Mouse (Mus musculus): ENCODE results near the gene Nsa2. TPM values are rescaled to one million over a fixed set of nuclear protein-coding genes. Genes with fewer than 3 reads are reported as not detected.

Nsa2 gene
- total and polyA plus RNA-seq, 3 experiments = 126 to 305 (median 159) TPM

DNA sequence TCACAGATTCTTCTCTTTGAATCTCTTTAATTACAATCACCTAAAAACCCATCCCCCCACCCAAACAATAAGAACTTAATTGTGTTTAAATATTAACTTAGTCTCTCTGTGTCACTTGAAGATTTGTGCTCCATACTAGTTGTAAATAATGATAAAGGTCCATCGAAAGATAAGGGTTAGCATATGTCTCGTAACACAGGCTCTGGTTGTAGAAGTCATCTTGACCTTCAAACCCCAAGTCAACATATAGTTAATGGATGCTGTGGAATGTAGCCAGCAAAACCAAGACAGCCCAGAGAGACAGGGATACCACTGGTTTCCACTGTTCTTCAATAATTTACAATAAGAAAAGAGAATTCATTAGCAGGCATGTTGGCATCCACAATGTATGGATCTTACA, 46.4 kb upstream of the Nsa2 start:
- no peaks in the 10 kb centered on the region for H3K9me3 ChIP-seq (replicated peaks; ENCODE audit: low read length)
- H3K79me2 ChIP-seq (replicated peaks; ENCODE audit: control insufficient read depth, extremely low read depth, insufficient read depth, poor library complexity, severe bottlenecking) = no peaks in the 10 kb centered on the region
- no peak overlapping the region for H3K9ac ChIP-seq (ENCODE audit: insufficient read depth, low read depth)
- in situ Hi-C loops (cut with MboI; ENCODE audit: low pct_ligation_motif_present, low pct_unique_long_range_greater_than_20kb, low sequenced_read_pairs) (no loop called here), dilution Hi-C loops (cut with MboI; ENCODE audit: extremely low pct_ligation_motif_present, extremely low pct_unique_long_range_greater_than_20kb, low sequenced_read_pairs) (no loop called here)
- no peaks in the 10 kb centered on the region for H3K27me3 ChIP-seq (replicated peaks)
- H3K4me3 ChIP-seq (replicated peaks in 1 of 3; ENCODE audit: low read depth in 2 of 3, low read length in 2 of 3, poor library complexity in 1 of 3) = no peak overlapping the region
- no peak overlapping the region for H3K27ac ChIP-seq (ENCODE audit: insufficient read depth, low read depth)
- TF ChIP-seq POLR2A (IDR thresholded peaks at IDR 0.05; ENCODE audit: low read depth, low read length) = no peak
- TF ChIP-seq SMC3 (IDR thresholded peaks at IDR 0.05; ENCODE audit: low read depth, low read length) = no peak
- no peak for TF ChIP-seq HCFC1 (IDR thresholded peaks at IDR 0.05; ENCODE audit: low read depth, low read length)
- TF ChIP-seq TBP (conservative IDR thresholded peaks at IDR 0.05; ENCODE audit: low read depth, low read length) = no peak
- H3K36me3 ChIP-seq (replicated peaks in 1 of 2; ENCODE audit: control insufficient read depth in 1 of 2, insufficient read depth in 1 of 2, low read length in 1 of 2) = peaks cover 25 to 70% of the 10 kb centered on the region in 2 experiments
- H3K4me2 ChIP-seq (ENCODE audit: insufficient read depth, low read depth, poor library complexity, severe bottlenecking) = no peak overlapping the region
- DNase-seq (ENCODE audit: extremely low read depth) = no peak
- peaks cover 3 to 27% of the 10 kb centered on the region in 2 experiments for H3K4me1 ChIP-seq (ENCODE audit: control insufficient read depth in 1 of 2, insufficient read depth in 2 of 2)

GRCm38 (mm10) chr13:97182821-97183220, 45.1 kb upstream of the Nsa2 start:
- Histone ChIP-seq H3K9me3 (replicated peaks; ENCODE audit: low read length) (no peaks in the 10 kb centered on the region), H3K4me2 (ENCODE audit: insufficient read depth, low read depth, poor library complexity, severe bottlenecking) (no peak overlapping the region), H3K4me3 (replicated peaks in 1 of 3; ENCODE audit: low read depth in 2 of 3, low read length in 2 of 3, poor library complexity in 1 of 3) (no peak overlapping the region), H3K79me2 (replicated peaks; ENCODE audit: control insufficient read depth, extremely low read depth, insufficient read depth, poor library complexity, severe bottlenecking) (no peaks in the 10 kb centered on the region), H3K4me1 (ENCODE audit: control insufficient read depth in 1 of 2, insufficient read depth in 2 of 2) (peaks cover 3 to 18% of the 10 kb centered on the region in 2 experiments), H3K9ac (ENCODE audit: insufficient read depth, low read depth) (no peak overlapping the region), H3K27ac (ENCODE audit: insufficient read depth, low read depth) (no peak overlapping the region), H3K27me3 (replicated peaks) (no peaks in the 10 kb centered on the region), H3K36me3 (replicated peaks in 1 of 2; ENCODE audit: control insufficient read depth in 1 of 2, insufficient read depth in 1 of 2, low read length in 1 of 2) (peaks cover 32 to 79% of the 10 kb centered on the region in 2 experiments)
- dilution Hi-C loops (cut with MboI; ENCODE audit: extremely low pct_ligation_motif_present, extremely low pct_unique_long_range_greater_than_20kb, low sequenced_read_pairs) = no loop called here
- in situ Hi-C loops (cut with MboI; ENCODE audit: low pct_ligation_motif_present, low pct_unique_long_range_greater_than_20kb, low sequenced_read_pairs) = no loop called here
- no peak for DNase-seq (ENCODE audit: extremely low read depth)
- no peak for TF ChIP-seq MAFK (IDR thresholded peaks at IDR 0.05; ENCODE audit: insufficient replicate concordance, low read length)
- no peak for TF ChIP-seq ZC3H11A (IDR thresholded peaks at IDR 0.05; ENCODE audit: low read depth, low read length)
- TF ChIP-seq TBP (conservative IDR thresholded peaks at IDR 0.05; ENCODE audit: low read depth, low read length) = no peak
- no peak for TF ChIP-seq MEF2A (IDR thresholded peaks at IDR 0.05; ENCODE audit: borderline replicate concordance, low read depth, low read length)
- TF ChIP-seq PAX5 (IDR thresholded peaks at IDR 0.05; ENCODE audit: low read length) = no peak
- TF ChIP-seq CTCF (conservative IDR thresholded peaks at IDR 0.05 in 1 of 2, IDR thresholded peaks at IDR 0.05 in 1 of 2; ENCODE audit: low read depth in 2 of 2, low read length in 2 of 2) = no peak
- no peak for TF ChIP-seq USF1 (IDR thresholded peaks at IDR 0.05; ENCODE audit: low read depth, low read length)
- TF ChIP-seq CHD1 (IDR thresholded peaks at IDR 0.05; ENCODE audit: low read depth, low read length) = no peak
- TF ChIP-seq RAD21 (IDR thresholded peaks at IDR 0.05; ENCODE audit: low read depth, low read length) = no peak
- no peak for TF ChIP-seq ZNF384 (IDR thresholded peaks at IDR 0.05; ENCODE audit: low read depth, low read length)
- TF ChIP-seq JUN (IDR thresholded peaks at IDR 0.05; ENCODE audit: insufficient read depth, low read depth, low read length) = no peak
- TF ChIP-seq ZKSCAN1 (IDR thresholded peaks at IDR 0.05; ENCODE audit: borderline replicate concordance, low read depth, low read length) = no peak
- no peak for TF ChIP-seq GABPA (IDR thresholded peaks at IDR 0.05; ENCODE audit: insufficient replicate concordance, low read depth, low read length)

Measured in CH12.LX (cell line).